Mouse (Mus musculus): Measurements from ENCODE around the gene Nipal3.

GRCm38 (mm10) chr4:135508419-135509039 is 13.7 kb upstream of the Nipal3 start:
- TF ChIP-seq CTCF (IDR thresholded peaks at IDR 0.05; ENCODE audit: low read depth, low read length), result peak; percentile 36
- TF ChIP-seq GATA1 (IDR thresholded peaks at IDR 0.05; ENCODE audit: borderline replicate concordance, low read length), result no peak
